Mouse (Mus musculus): ENCODE measurements around the gene Smarca4.

Gene Smarca4

GRCm38 (mm10) chr9:21751347-21751746, 135.4 kb downstream of the Smarca4 start:
- CTCF ChIA-PET, result no interaction called here

- CTCF ChIA-PET, result no interaction called here
Observed at GRCm38 (mm10) chr9:21752252-21752792, 136.4 kb downstream of the Smarca4 start.
